Mouse (Mus musculus): ENCODE data around the gene Bnc2. TPM values are rescaled to one million over a fixed set of nuclear protein-coding genes. Genes with fewer than 3 reads are reported as not detected.
A peak's percentile ranks its signal among the peaks of the same experiment; 100 is the strongest.

The Bnc2 gene
- polyA plus RNA-seq, 1 experiment: 7.4 TPM

- TF ChIP-seq CTCF (IDR thresholded peaks at IDR 0.05; ENCODE audit: insufficient read depth, low read length) (no peak), POLR2A (IDR thresholded peaks at IDR 0.05; ENCODE audit: borderline replicate concordance, extremely low read depth, low read depth, low read length) (no peak)
- 48% methylated on average over 1 of the region's 1 CpGs for WGBS
- Histone ChIP-seq H3K4me3 (replicated peaks; ENCODE audit: extremely low read depth, low read depth, low read length) (no peak overlapping the region), H3K4me1 (ENCODE audit: control insufficient read depth, insufficient read depth, low read length) (no peaks in the 10 kb centered on the region)
- DNase-seq: no peak
Measured at GRCm38 (mm10) chr4:84578296-84578695, 96.8 kb downstream of the Bnc2 start.

GRCm38 (mm10) chr4:84566123-84566522 is 109.0 kb downstream of the Bnc2 start:
- WGBS: 33% methylated on average over 8 of the region's 8 CpGs
- Histone ChIP-seq H3K4me3 (replicated peaks; ENCODE audit: extremely low read depth, low read depth, low read length) (no peak overlapping the region), H3K4me1 (ENCODE audit: control insufficient read depth, insufficient read depth, low read length) (no peaks in the 10 kb centered on the region)
- DNase-seq: no peak
- TF ChIP-seq POLR2A (IDR thresholded peaks at IDR 0.05; ENCODE audit: borderline replicate concordance, extremely low read depth, low read depth, low read length): no peak
- no peak for TF ChIP-seq CTCF (IDR thresholded peaks at IDR 0.05; ENCODE audit: insufficient read depth, low read length)

DNA sequence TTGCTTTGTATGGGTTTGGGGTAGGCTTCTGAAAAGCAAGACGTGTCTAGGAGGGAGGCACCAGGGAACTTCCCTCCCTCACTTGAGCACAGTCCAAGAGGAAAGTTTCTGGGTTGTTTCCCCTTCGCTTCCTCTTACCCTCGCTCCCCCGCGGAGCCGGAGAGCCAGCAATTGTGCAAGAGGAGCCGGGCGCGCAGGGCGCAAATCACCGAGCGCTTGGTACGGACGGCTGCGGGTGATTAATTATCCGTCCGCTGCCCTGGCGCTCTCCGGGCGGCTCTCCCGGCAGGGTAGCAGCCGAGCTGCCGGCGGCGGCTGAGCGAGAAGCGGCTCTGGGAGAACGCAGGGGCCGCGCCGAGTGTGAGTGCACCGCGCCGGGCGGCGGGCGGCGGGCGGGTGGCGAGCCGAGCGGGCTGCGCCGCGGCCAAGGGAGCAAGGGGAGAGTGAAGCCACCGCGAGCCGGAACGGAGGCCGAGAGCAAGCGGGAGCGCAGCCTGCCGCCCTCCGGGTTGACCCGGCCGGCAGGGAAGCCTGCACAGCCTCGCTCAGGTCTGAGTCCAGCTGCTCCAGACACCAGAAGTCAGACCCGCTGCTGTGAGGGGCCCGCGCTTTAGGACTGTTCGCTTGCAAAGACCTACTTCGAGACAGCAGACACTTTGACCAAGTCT is 129.7 kb downstream of the Bnc2 start:
- Histone ChIP-seq H3K4me1 (ENCODE audit: control insufficient read depth, insufficient read depth, low read length) (peaks cover 3% of the 10 kb centered on the region; the same call in 1 of the 2 replicates), H3K4me3 (replicated peaks; ENCODE audit: extremely low read depth, low read depth, low read length) (peak overlapping the region; percentile 66)
- TF ChIP-seq POLR2A (IDR thresholded peaks at IDR 0.05; ENCODE audit: borderline replicate concordance, extremely low read depth, low read depth, low read length) (no peak), CTCF (IDR thresholded peaks at IDR 0.05; ENCODE audit: insufficient read depth, low read length) (no peak)
- WGBS: under 1% methylated on average over 52 of the region's 62 CpGs
- peak; percentile 52 for DNase-seq

DNA sequence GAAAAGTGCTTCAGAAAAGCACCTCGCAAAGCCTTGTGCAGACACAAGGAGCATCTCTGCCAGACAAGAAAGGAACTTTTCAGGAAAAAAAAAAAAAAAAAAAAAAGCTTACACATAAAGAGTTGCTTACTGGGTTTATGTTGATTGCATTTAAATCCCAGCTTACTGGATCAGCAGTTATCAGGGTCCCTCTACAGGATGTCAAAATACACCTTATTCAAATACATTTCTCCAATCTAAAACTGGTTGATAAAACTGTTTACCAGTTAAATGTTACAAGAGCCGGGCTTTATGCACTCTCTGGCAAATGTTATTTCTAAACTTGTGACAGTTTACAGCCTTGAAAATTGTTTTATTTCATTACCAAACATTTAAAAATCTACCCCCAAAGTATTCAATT is 130.4 kb downstream of the Bnc2 start:
- Histone ChIP-seq H3K4me1 (ENCODE audit: control insufficient read depth, insufficient read depth, low read length) (peaks cover 3% of the 10 kb centered on the region; the same call in 1 of the 2 replicates), H3K4me3 (replicated peaks; ENCODE audit: extremely low read depth, low read depth, low read length) (no peak overlapping the region)
- no peak for DNase-seq
- no peak for TF ChIP-seq CTCF (IDR thresholded peaks at IDR 0.05; ENCODE audit: insufficient read depth, low read length)
- TF ChIP-seq POLR2A (IDR thresholded peaks at IDR 0.05; ENCODE audit: borderline replicate concordance, extremely low read depth, low read depth, low read length): no peak
- WGBS: 62% methylated on average over 2 of the region's 2 CpGs

DNA sequence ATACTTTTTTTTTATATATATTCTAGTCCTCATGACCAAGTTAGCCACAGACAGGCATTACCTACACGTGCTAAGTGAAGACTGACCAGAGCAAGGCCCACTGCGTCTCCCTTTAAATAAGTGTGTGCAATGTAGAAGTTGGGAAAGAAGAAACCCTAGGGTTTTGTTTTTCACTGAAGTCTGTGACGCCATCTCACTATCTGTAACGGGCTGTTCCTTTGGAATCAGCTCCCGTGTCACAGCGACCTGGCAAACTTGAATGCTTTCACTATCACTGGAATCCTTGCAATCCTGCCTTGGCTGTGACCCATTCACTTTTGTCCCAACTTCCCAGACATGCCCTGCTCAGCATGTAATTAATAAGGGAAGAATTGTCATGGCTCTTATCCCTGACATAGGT is 134.5 kb downstream of the Bnc2 start:
- 69% methylated on average over 6 of the region's 6 CpGs for WGBS
- Histone ChIP-seq H3K4me3 (replicated peaks; ENCODE audit: extremely low read depth, low read depth, low read length) (no peak overlapping the region), H3K4me1 (ENCODE audit: control insufficient read depth, insufficient read depth, low read length) (no peaks in the 10 kb centered on the region)
- TF ChIP-seq CTCF (IDR thresholded peaks at IDR 0.05; ENCODE audit: insufficient read depth, low read length): no peak
- TF ChIP-seq POLR2A (IDR thresholded peaks at IDR 0.05; ENCODE audit: borderline replicate concordance, extremely low read depth, low read depth, low read length): no peak
- no peak for DNase-seq

- Histone ChIP-seq H3K4me3 (replicated peaks; ENCODE audit: extremely low read depth, low read depth, low read length) (no peak overlapping the region), H3K4me1 (ENCODE audit: control insufficient read depth, insufficient read depth, low read length) (no peaks in the 10 kb centered on the region)
- WGBS: 82% methylated on average over 8 of the region's 8 CpGs
- TF ChIP-seq POLR2A (IDR thresholded peaks at IDR 0.05; ENCODE audit: borderline replicate concordance, extremely low read depth, low read depth, low read length): no peak
- TF ChIP-seq CTCF (IDR thresholded peaks at IDR 0.05; ENCODE audit: insufficient read depth, low read length): no peak
- no peak for DNase-seq
Measured at GRCm38 (mm10) chr4:84539396-84539795, 135.7 kb downstream of the Bnc2 start.

- no peak for TF ChIP-seq POLR2A (IDR thresholded peaks at IDR 0.05; ENCODE audit: borderline replicate concordance, extremely low read depth, low read depth, low read length)
- TF ChIP-seq CTCF (IDR thresholded peaks at IDR 0.05; ENCODE audit: insufficient read depth, low read length): no peak
- no peak overlapping the region for H3K4me3 ChIP-seq (replicated peaks; ENCODE audit: extremely low read depth, low read depth, low read length)
- WGBS: 78% methylated on average over 11 of the region's 11 CpGs
- H3K4me1 ChIP-seq (ENCODE audit: control insufficient read depth, insufficient read depth, low read length): no peaks in the 10 kb centered on the region
- no peak for DNase-seq
Measured at GRCm38 (mm10) chr4:84528886-84529789, 145.9 kb downstream of the Bnc2 start.

DNA sequence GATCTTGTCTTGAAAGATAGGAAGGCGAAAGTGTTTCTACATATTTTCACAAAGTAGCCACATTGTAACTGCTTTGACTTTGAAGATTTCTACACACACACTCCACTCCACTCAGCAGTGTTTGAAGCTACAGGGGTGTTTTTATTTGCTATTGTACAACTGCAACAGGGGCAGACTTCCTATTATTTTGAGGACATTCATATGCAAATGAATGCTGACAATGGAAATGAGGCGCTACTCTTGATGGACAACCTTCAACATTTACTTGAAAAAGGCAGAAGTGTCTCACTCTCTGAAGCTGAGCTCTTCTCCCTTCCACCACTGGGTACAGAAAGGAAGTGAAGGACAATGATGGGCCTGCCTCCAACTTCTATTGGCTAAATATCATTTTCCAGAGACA is 146.7 kb downstream of the Bnc2 start:
- Histone ChIP-seq H3K4me3 (replicated peaks; ENCODE audit: extremely low read depth, low read depth, low read length) (no peak overlapping the region), H3K4me1 (ENCODE audit: control insufficient read depth, insufficient read depth, low read length) (no peaks in the 10 kb centered on the region)
- TF ChIP-seq CTCF (IDR thresholded peaks at IDR 0.05; ENCODE audit: insufficient read depth, low read length) (no peak), POLR2A (IDR thresholded peaks at IDR 0.05; ENCODE audit: borderline replicate concordance, extremely low read depth, low read depth, low read length) (no peak)
- DNase-seq: no peak
- WGBS: 70% methylated on average over 2 of the region's 2 CpGs

DNA sequence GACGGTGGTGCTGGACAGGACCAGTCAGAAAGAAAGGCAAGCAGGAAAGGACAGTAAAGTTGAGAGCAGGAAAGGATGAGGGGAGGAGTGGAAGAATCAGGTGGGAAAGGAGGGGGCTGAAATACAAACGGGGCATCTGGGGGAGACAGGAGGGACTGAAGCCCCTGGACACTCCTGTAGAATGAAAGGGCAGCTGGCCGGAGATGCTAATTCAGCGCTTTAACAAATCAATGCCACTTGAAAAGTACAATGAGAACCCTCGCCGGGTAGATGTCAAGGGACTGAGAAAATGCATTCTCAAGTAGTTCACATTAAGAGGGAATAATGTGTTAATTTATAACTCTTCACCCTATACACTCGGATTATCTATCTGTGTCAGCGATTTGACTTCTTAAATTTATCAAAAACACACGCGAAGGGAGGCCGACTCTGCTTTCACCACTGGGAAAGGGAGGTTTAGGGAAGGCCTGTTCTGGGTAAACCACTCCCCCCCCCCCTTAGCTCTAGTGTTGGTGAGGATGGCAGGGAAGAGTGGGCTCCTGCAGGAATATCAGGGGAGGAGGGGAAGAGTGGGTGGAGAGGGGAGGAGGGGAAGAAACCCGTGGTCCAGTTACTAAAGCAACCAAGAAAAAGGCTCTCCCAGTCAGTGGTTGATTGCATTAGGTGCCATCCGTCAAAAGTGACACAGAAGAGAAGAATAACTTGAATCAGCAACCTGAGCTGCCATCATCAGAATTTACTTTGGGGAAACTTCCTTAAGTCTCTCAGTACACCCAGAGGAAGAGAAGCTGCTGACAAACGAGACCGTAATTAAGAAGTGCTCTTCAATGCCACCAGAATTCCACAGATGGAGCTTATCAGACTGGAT is 147.8 kb downstream of the Bnc2 start:
- TF ChIP-seq POLR2A (IDR thresholded peaks at IDR 0.05; ENCODE audit: borderline replicate concordance, extremely low read depth, low read depth, low read length) (no peak), CTCF (IDR thresholded peaks at IDR 0.05; ENCODE audit: insufficient read depth, low read length) (no peak)
- 50% methylated on average over 15 of the region's 15 CpGs for WGBS
- no peaks in the 10 kb centered on the region for H3K4me1 ChIP-seq (ENCODE audit: control insufficient read depth, insufficient read depth, low read length)
- H3K4me3 ChIP-seq (replicated peaks; ENCODE audit: extremely low read depth, low read depth, low read length): no peak overlapping the region
- DNase-seq: no peak
